Mouse (Mus musculus) thymus, adult 2 months (tissue): ENCODE results near the gene 9030624G23Rik. TPM values are rescaled to one million over a fixed set of nuclear protein-coding genes. Genes with fewer than 3 reads are reported as not detected.
"Not testable (repeated sequence)": the region's sequence is repeated elsewhere in the genome, so short reads cannot be mapped to it uniquely, and the experiment has no call there.

Source experiments
- DNase-seq: peaks from one replicate; pipeline ENCODE4 v3.0.0; 2021
- H3K27ac ChIP-seq: fragments of 200-500 bp; 2 replicates; pipeline ENCODE4 v1.5.1; 2012; ENCODE audit warnings: low read length, control low read depth; ENCODE audit not compliant: control insufficient read depth, insufficient read depth
- H3K27me3 ChIP-seq: fragments of 200-500 bp; 2 replicates; pipeline ENCODE4 v1.6.1; 2012; ENCODE audit warnings: mild to moderate bottlenecking, low read length, moderate library complexity, mixed read lengths; ENCODE audit not compliant: control insufficient read depth, insufficient read depth
- H3K36me3 ChIP-seq: fragments of 200-500 bp; 2 replicates; pipeline ENCODE4 v1.6.1; 2012; ENCODE audit warnings: mild to moderate bottlenecking, low read length, moderate library complexity; ENCODE audit not compliant: control insufficient read depth, insufficient read depth
- H3K4me1 ChIP-seq: fragments of 200-500 bp; replicated peaks from 2 replicates; pipeline ENCODE4 v1.6.1; 2012; ENCODE audit warnings: low read length; ENCODE audit not compliant: control insufficient read depth, insufficient read depth
- H3K4me3 ChIP-seq: fragments of 200-500 bp; 2 replicates; pipeline ENCODE4 v1.5.1; 2012; ENCODE audit warnings: mild to moderate bottlenecking, low read length, control low read depth, moderate library complexity; ENCODE audit not compliant: control insufficient read depth, insufficient read depth
- WGBS: fragments of 180-500 bp; shearing (Covaris S2); methylation state at CpG from one replicate; pipeline ENCODE4 v1.1.7; 2018; 5-methylcytosine and 5-hydroxymethylcytosine counted together
- polyA plus RNA-seq: library from polyadenylated mRNA; depleted of rRNA; stranded (reverse); fragments of >200 nt; gene quantifications from 2 replicates; pipeline ENCODE4 v1.2.3, GENCODE M21; 2012; rRNA removed

The 9030624G23Rik gene
- polyA plus RNA-seq, result 0.58 and 0.70 TPM in 2 replicates

DNA sequence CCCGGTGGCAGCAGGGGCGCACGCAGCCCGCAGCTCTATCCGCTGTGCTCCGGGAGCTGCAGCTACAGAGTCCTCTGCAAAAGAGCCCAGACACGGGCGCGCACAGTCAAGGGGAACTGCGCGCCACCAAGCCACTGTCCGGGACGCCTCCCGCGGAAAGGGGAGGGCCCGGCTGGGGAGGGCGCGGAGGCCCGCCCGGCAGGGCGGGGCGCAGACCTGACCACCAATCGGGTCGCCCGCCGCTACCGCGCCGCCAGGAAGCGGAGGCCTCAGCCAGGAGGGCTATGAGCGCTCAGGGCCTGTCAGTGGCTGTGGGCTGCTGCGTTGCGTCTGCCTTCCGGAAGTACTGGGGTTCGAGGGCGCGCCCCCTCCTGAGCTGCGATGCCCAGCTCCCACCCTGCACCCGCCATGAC lies at the start of gene 9030624G23Rik:
Gene 9030624G23Rik (minus strand): TSS at position 139 of the 413 bp plus-strand sequence.
- H3K27me3 ChIP-seq, H3K27ac ChIP-seq, DNase-seq, H3K4me1 ChIP-seq, H3K36me3 ChIP-seq: not testable (repeated sequence)
- H3K4me3 ChIP-seq, result peak within 1 kb of the TSS; percentile 11; the same call in 1 of the 2 replicates
- 11% methylated on average over 39 of the region's 39 CpGs for WGBS

DNA sequence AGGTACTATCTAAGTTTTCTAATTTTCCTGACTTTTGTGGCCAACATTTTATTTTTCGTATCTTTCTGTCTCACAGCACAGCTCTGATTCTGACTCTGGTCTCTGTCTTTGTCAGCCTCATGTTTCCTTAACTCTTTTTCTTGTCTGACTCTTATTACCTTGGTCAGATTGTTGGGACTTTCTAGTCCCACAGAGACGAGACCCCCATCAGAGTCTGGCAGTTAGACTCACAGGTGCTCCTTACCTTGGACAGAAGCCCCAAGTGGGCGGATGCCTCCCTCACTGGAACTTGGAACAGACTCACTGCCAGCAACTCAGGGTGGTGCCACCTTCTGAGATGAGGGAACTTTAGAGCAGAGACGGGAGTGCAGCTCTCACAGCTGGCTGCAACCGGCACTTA lies 13.9 kb downstream of the 9030624G23Rik start:
- not testable (repeated sequence) for H3K4me1 ChIP-seq, H3K27me3 ChIP-seq, H3K4me3 ChIP-seq, H3K27ac ChIP-seq, H3K36me3 ChIP-seq, DNase-seq
- 98% methylated on average over 2 of the region's 5 CpGs for WGBS
